Mouse (Mus musculus) spleen, adult 2 months (tissue): ENCODE results near the gene Grtp1.

Experiments
- CTCF ChIP-seq: fragments of 200-500 bp; IDR thresholded peaks from 2 replicates; pipeline ENCODE4 v1.5.1; 2011; ENCODE audit warnings: mild to moderate bottlenecking, inconsistent platforms; ENCODE audit not compliant: insufficient read depth, insufficient read length, insufficient replicate concordance; ENCODE audit errors: extremely low read depth
- POLR2A ChIP-seq: fragments of 200-500 bp; IDR thresholded peaks from 2 replicates; pipeline ENCODE4 v1.6.1; 2011; ENCODE audit warnings: low read depth, low read length, inconsistent platforms

- no peak for TF ChIP-seq CTCF
- no peak for TF ChIP-seq POLR2A
Observed at GRCm38 (mm10) chr8:13194818-13195217, 5.6 kb downstream of the Grtp1 start.
